Mouse (Mus musculus): ENCODE data around the gene Mvb12b.
A peak's percentile ranks its signal among the peaks of the same experiment; 100 is the strongest.

Mvb12b gene

DNA sequence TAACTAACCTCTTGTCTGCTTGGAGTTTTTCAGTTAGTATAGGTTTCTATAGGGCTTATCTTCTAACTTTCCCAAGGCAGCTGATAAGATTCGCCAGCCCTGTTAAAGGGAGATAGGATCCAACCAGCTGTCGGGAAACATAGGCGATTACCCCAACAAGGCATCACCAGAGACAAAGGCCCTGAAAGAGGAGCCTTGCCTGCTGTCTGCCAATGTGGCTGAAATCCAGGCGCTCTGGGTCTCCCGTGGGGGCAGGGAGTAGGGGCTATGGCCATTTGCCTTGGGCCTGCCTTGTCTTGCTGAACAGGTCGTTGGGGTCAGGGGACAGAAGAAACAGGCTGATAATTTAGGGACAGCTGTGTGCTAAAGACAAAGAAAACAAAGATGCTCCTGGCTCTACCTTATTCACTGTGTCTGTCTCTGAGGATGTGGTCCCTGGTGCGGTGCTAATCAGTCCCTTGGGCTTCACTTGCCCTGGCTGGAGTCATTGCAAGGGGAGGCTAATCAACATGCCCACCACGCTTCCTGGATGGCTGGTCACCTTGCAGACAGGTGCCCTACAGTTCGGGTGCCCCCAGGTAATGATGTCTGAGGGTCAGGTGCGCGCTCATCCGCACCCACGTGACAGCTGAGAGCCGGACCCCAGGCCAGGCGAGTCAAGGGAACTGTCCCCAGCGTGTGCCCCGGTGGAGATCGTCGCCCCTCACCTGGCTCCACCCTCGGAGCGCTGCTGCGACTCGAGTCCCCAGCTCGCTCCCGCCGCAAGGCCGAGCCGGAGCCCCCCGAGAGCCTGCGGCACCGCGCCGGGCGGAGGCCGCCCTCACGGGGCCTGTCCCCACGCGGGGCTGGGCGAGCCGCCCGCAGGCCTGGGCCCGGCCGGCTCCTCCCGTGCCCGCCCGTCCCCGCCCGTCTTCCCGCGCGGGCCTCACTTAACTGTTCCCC is 1.1 kb downstream of the Mvb12b start:
- peak; percentile 73 for DNase-seq (ENCODE audit: low read depth, low spot score)

DNA sequence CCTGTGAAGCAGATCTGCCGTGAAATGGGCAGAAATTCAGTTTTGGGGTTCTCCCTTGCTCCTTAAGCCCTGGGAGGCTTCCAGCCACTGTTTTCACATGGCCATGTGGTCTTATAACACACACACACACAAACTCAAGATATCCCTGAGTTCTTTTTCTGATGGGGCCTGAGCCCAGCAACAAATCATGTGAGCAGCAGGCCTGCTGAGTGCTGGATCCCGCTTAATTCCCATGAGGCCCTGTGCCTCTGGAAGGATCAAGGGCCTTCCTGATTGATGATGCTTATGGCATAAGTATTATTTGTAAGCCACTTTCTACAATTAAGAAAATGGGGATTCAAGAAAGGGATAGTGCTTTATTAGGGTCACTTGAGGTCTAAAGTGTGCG is 2.5 kb downstream of the Mvb12b start:
- DNase-seq (ENCODE audit: low read depth, low spot score) = no peak

DNA sequence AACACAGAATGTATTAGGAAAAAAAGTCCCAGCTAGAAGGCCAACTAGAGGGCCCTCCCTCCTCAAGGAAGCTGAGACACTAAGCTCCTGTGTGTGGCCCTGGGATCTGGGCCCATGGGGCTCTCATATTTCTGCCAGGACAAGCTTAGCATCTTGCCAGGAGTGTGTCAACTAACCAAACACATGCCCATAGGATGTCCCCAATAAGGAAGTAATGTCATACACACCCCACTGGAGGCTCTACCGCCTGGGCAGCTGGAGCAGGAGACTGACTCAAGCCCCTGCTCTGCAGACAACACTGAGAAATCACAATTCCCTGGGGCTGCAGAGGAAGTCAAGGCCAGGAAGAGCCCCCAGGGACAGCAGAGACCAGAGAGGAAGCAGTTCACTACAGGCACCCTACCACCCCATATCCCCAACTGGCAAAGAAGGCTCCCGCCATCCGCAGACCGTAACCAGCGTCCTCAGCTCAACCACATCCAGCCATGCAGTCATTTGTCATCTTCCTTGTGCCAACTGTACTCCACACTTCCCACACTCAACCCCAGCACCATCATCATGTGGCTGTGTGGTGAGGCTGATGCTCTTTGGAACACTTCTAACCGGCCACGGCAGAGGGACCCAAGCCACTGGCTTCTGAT is 3.0 kb downstream of the Mvb12b start:
- peak; percentile 69 for DNase-seq (ENCODE audit: low read depth, low spot score)

DNA sequence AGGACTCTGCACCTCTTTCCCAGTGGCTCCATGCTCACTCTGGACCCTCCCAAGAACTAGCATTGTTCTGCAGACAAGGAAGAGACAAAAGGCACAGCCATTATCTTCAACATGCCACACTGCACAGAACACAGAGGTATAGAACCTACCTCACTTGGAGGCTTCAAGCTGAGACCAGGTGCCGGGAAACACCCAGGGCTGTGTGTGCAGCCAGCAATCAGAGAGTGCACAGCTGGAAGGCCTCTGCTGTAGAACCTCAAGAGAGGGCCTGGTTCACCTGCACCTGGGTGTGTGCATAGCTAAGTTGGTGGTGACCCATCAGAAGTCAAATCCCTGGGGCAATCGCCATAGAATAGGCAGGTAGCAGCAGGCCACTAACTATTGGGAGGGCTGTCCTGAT is 8.5 kb downstream of the Mvb12b start:
- DNase-seq (ENCODE audit: low read depth, low spot score) = no peak

DNA sequence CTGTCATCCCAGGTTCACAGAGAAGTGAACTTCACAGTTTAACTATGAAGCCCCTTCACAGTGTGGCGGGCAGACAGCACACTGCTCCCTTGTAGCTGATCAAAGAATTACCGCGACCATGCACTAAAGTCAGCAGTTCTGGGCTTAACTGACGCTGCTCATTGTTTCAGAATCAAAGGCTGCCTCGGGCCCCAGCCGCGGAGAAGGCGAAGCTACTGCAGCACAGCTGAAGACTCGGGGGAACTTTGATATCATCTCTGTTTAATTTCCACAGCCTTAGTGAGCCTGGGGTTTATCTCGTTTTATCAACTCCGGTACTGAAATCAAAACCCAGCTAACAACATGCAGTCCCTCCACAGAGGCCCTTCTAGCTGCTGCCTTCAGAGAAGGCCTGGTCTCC is 9.3 kb downstream of the Mvb12b start:
- no peak for DNase-seq (ENCODE audit: low read depth, low spot score)

DNA sequence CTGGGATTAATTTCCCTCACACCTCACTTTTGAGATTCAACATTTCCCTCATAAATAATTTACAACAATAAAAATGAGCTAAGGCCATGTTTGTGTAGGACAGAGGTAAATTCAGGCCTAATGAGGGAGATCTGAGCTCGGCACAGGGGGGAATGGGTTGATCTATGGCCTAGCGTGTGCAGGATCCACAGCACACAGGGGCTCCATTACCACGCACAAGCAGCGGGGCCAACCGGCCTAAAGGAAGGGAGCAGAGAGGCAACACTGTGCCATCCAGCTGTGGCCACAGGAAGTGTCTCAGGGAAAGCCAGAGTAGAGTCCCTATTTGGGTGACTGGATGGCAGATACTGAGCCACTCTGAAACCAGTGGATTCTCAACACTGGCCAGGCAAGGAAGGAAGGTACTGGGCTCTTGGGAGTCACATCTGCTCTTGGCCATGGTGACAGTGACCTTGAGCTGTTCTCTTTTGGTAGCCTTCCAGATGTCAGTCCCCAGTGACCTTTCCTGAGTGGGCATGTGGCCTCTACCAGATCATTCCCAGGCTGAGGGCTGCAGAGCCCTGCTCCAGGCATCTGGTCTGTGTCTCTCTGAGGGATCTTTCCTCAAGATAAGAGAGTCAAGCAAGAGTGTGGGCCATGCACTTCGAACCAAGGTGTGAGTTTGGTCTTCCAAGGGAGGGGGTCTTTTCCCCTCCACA is 9.9 kb downstream of the Mvb12b start:
- no peak for DNase-seq (ENCODE audit: low read depth, low spot score)

DNA sequence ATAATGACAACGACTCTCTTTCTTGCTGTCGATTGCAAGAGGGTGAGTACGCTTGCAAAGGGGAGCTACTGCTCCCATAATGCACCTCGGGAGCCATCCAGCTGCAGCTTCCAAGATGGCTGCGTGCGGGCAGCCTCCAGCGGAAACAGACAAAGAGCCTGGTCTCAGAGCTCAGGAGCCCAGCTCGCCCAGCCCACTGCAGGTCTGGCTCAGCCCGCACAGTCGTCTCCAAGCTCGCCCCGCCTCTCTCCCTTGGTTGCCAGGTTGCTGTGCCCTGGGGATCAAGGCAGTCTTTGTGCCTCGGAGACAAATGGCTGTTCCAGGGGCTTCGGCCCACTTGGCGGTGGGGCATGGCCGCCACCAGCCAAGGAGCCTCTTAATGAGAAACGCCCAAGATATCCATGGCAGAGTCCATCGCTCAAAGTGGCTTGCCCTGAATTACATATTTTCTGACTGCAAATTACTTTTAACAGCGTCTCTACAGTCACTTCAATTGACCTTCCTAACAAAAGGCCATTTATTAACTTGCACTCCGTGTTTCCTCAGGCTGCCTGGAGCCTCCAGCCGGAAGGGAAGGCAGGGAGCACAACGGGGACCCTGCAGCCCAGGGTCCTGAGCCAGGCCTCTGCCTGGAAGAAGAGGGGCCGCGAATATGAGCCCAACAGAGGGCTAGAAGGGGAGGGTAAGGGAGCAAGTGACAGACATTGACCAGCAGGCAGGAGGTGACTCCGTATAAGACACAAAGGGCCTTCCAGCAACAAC is 11.0 kb downstream of the Mvb12b start:
- DNase-seq (ENCODE audit: low read depth, low spot score) = peak; percentile 92

DNA sequence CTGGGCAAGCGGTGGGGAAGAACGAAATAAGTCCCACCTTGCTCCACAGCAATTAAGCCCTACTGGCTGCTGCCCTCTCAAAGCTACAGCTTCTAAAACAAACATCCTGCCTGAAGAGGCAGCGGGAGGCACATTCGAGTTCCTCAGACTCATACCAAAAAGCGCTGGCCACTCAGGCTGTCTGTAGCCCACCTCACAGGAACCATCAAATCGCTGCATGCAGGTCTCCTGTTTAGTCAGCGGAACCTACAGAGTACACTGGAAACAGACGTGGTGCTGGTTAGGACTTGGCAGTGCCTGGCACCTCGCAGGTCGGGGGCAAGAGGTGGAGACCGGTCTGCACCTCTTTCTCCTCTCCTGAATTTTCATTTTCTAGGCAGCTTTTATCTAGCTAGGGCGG is 12.2 kb downstream of the Mvb12b start:
- no peak for DNase-seq (ENCODE audit: low read depth, low spot score)

DNA sequence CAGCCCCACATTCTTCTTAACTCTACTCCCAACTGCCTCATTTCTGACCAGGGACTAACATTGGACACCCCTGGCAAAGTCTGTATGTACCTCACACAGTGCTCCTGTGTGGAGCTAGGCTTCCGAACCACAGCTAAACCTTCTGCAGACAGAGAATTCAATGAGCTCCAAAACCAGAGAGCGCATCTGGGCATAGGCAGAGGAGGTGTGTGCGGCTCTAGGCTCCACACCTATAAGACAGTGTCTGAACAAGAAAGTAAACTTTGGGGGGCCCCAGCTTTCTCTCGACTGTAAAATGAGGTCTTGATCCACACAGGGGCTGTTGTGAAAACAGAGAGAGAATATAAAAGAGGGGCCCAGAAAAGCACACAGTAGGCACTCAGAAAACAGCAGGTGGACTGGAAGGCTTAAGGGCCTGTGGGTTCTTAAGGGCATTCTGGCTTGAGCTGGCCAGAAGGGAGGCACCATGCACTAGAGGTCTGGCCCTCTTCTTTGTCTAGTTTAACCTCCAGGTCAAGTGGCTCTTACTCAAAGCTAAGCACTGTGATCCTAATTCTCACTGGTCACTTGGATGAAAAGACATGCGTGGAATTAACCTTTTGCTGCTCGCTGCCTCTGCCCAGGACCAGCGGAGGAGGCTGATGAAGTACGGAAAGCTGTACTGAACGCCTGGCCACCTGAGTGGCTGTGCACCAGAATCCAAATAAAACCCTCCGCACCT is 12.7 kb downstream of the Mvb12b start:
- no peak for DNase-seq (ENCODE audit: low read depth, low spot score)

DNA sequence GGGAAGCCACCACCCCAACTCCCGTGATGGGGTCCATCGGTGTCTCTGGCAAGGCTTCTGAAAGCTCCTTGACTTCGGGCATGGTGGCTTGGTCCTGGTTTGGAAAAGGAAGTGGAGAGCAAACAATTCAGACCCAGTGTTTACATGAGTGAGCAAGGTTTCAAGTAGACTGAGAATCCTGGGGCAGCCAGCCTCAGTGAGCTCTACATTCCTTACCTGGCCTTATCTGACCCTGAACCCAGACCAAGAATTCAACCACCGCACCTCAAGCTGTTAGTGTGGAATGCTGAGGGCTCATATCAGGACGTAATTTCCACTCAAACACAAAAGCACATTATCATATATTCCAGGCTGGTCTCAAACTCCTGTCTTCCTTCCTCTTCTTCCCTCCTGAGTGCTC is 13.4 kb downstream of the Mvb12b start:
- DNase-seq (ENCODE audit: low read depth, low spot score) = no peak

DNA sequence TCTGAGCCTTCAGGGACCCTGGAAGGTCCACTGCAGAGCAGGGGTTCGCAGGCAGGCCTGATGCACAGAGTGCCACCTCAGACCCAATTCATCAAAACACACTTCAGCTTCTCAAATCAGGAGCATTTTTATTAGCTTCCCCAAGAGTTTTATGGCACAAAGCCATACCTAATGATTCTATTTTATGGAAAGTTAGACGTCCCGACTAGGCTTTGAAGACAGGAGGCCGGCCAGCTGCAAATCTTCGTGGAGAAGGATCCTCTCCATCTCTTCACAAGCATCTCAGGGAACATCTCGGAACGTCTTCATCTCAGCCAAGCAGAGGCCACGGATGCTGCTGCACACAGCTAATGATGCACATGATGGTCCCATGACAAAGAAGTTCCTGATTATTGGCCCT is 14.2 kb downstream of the Mvb12b start:
- no peak for DNase-seq (ENCODE audit: low read depth, low spot score)

DNA sequence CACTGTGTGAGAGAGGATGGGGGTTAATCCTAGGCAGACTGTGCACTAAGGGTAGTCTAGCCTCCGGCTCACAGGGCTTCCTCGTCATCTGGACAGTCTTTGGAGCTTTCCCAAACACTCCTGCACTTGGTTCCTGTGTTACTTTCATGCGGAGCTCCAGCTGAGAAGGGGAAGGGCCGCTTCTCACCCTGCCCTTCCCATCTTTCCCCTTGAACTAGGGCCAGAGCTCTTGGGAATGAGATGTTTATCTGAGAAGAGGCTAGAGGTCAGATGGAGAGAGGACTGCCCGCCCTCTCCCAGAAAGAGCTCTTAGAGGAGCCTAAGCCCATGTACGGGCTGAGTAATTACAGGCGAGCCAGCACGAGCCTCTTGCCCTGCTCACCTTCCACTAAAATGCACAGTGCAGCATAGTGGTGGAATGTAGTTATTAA is 14.9 kb downstream of the Mvb12b start:
- no peak for DNase-seq (ENCODE audit: low read depth, low spot score)

DNA sequence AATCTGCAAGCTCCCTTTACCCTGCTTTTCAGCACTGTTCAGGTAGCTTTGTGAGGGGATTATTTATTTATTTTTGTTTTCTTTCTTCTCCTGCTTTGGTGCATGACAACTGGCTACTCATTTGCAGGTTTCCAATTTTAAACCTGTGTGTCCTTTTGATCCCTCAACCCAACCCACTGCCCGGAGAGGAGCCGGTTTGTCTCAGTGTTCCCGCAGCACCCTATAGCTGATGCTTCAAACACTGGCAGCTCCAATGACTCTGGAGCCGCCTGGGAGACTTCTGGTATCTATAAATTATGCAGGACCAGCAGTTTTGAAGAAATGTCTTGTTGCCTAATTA is 16.6 kb downstream of the Mvb12b start:
- DNase-seq (ENCODE audit: low read depth, low spot score) = no peak

DNA sequence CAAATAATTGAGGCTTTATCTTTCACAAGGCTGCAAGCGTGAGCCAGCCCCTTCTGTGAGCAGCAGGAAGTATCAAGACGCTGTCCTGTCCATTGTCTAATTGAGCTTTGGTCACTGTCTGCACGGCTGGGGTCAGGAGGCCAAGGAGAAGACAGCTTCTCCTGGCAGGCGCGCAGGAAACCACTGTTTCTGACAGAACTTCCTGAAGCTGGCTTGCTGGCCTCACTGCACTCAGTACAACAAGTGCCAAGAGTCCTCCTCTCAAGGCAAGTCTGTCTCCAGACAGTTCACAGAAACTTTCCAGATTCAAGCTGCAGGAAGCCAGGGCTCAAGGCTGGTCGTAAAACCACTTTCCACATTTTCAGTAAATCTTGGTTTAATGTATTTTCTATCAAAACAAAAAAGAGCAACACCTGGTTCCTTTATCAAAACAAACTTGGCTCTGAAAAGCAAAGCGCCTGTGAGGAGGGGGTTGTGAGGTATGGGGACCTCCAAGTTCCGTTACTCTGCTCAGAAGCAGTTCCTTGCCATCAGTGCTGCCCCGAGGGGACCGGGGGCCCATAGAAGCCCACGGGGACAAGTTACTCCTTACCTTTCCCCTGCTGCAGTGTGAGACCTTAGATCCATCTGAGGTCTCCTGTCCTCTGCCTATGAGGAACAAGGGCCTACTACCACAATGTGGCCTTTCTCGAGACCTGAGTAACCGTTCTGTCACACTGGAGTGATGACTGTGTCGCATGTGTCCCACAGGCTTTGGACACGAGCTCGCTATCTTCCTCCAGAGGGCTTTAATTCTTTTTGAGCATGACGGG is 17.2 kb downstream of the Mvb12b start:
- peak; percentile 61 for DNase-seq (ENCODE audit: low read depth, low spot score)

DNA sequence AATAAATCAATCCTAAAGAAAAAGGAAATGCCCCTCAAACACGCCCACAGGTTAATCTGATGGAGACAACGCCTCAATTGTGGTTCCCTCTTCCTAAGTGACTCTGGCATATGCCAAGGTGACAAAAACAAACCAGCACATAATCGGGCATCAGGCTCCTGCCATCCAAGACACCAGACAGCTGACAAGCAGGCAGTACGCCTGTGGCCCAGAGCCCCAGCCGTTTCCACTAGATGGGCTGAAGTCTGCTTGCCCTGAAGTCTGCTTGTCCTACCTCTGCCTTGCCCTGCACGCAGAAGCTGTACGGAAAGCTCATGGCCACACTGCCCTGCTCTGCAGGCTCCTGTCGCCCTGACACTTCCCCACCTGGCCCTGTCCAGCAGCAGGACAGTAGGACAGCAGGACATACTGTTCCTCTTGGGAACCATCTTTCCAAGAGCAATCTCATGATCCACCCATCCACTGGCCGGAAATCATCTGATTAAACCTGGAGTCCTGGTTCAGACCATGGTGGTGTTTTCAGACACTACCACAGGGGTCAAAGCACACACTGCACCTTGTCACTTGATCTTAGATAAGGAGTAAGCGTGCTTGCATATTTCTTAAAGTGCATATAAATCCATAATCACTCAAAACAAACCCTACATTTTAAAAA is 17.9 kb downstream of the Mvb12b start:
- DNase-seq (ENCODE audit: low read depth, low spot score) = no peak

DNA sequence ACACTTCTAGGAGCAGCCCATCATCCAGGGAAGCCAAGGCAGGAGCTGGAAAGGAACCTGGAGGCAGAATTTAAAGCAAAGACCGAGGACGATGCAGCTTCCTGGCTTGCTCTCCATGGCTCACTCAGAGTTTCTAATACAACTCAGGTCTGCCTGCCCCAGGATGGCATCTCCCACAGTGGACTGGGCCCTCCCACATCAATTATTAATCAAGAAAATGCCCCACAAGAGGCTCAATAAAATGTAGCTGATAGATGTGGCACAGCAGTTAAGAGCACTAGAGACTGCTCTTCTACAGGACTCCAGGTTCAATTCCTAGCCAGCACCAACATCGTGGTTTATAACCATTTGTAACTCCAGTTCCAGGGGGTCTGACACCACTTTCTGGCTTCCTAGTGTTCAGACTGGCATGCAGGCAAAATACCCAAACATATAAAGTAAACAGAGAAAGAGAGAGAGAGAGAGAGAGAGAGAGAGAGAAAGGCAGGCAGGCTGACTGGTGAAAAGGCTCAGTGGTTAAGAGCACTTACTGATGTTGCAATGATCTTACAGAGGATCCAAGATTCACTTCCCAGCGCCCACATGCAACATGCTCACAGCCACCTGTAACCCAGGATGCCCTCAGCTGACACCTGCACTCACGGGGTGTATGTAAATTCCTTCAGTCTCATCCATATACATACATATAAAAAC is 18.6 kb downstream of the Mvb12b start:
- DNase-seq (ENCODE audit: low read depth, low spot score) = peak; percentile 35

DNA sequence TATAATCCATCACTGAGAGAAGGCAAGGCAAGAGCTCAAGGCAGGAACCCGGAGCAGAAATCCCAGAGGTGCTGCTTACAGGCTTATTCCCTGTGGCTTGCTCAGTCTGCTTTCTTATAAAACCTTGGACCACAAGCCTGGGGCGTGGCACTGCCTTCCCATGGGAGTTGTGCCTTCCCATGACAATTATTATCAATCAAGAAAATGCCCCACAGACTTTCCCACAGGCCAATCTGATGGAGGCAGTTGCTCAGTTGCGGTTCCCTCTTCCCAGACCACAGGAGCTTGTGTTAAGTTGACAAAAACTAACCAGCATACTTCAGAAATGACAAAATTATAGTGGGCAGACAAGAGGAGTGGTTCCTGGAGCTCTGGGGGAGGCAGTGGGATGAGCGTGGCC is 19.4 kb downstream of the Mvb12b start:
- no peak for DNase-seq (ENCODE audit: low read depth, low spot score)

DNA sequence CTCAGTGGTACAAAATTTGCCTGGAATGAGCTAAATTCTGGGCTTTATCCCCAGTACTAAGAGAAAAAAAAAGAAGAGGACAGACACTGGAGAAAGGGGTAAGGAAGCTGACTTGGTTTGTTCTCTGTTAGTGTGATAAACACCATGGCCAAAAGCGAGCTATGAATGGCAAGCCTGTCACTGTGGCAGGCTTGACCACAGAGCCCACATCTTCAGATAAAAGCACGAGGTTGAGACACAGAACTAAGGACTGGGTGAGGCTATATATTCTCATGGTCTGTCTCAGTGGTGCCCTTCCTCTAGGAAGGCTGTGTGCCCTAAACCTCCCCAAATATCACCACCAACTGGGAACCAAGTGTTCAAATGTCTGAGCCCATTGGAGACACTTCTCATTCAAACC is 31.0 kb downstream of the Mvb12b start:
- DNase-seq (ENCODE audit: low read depth, low spot score) = no peak
